Mouse (Mus musculus): ENCODE results near the gene Hsd11b1.

DNA sequence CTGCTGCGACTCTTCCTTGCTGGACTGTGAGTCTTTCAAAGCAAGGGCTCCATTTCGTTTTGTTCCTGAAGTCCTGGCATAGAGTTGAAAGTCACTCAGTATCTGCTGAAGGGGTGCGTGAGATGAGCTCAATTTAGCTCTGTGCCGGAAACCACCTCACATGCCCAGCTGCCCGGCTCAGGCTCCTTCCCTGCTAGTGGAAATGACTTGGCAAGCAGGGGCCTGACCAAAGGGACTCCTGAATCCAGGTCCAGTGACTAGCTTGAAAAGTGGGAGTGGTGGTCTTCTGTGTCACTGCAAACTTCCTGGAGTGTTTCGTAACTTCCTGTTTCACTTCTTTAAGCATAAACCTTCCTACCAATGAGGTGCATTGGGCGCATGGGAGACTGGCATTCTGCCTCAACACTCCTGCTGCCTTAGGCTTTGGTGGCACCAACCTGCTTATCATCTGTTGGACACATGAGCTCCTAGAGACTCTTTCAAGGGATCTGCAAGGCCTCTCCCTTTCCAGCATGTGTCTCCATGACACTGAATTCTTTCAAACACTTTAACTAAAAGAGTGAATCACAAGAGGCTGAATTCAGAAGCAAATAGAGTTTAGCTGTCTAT is 72.1 kb downstream of the Hsd11b1 start:
- TF ChIP-seq CTCF (IDR thresholded peaks at IDR 0.05; ENCODE audit: low read depth, low read length), result no peak
- no peak for TF ChIP-seq POLR2A (IDR thresholded peaks at IDR 0.05; ENCODE audit: borderline replicate concordance, low read depth, low read length)

Measured in bone marrow macrophage, adult 2 months (primary cell).